Comparison of ENCODE assay signal across 9 mouse cellular contexts in the genomic region with DNA sequence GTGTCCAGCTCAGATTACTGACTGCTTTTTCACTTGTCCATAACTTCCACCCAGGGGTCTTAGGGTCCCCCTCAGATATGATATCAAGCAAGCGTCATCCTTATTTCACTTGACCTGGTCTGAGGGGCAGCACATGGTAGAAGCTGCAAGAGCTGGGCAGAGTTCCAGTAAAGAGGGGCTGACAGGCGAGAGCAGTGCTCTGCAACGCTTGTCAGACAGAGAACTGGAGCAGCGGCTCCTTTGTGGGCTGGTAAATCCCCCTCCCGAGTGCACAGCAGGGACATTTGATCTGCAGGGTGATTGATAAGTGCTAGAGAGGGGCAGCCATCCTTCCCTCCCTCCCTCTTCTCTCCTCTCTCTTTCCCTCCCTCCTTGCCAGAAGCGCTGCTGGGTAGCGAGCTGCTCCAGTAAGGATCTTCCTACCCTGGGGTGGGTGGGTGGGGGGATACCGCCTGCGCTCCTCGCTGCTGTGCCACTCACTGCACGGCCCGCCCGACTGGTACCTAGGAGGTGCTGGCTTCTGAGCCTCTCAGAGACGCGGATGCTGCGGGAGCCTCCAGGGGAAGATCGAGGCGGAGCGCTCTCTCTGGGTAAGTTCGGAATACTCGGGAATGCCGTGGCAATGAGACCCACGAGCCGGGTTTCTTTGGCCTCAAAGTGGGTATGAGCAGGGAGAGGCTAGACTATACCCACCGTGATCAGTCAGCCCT. TPM values are rescaled to one million over a fixed set of nuclear protein-coding genes. Genes with fewer than 3 reads are reported as not detected.
DNase-seq lines count a peak whose midpoint lies in the region; ATAC-seq and TF ChIP-seq lines count a peak whose summit lies in the region.
"Had no signal": no experiment of that assay in that cellular context is flagged by ENCODE, and none has a peak within 500 bp of the region (broad histone marks: within the 10 kb centered on the region; RNA-seq: fewer than 3 reads in every experiment).

A gene (plus strand): TSS at position 408 of the 710 bp plus-strand sequence.

- H3K36me3 ChIP-seq in forebrain, postnatal 0 days (ENCODE audit: insufficient read depth), result no peaks in the 10 kb centered on the region
- H3K36me3 ChIP-seq: liver, embryonic 13.5 days had no signal

- DNase-seq in brain, adult 2 months (ENCODE audit: low read depth, low spot score), result peak; percentile 76
- peak; percentile 51 to 69 for DNase-seq in cerebellum, adult 2 months
- DNase-seq in forebrain, postnatal 0 days, result peak; percentile 69
- peak in 1 of 2 experiments; percentile 43 for DNase-seq in left cerebral cortex, postnatal 14 days (ENCODE audit: low spot score in 2 of 2)
- DNase-seq in right cerebral cortex, adult 18-20 months, result peak; percentile 41
- DNase-seq in urinary bladder, adult 2 months (ENCODE audit: low spot score), result no peak
- no peak for DNase-seq in heart, adult 9 months (ENCODE audit: low spot score in 2 of 2)
- DNase-seq: liver, embryonic 13.5 days had no signal

- no peaks in the 10 kb centered on the region for H3K9me3 ChIP-seq in forebrain, postnatal 0 days (ENCODE audit: low read length)
- H3K9me3 ChIP-seq: liver, embryonic 13.5 days had no signal

- intact Hi-C loops in left cerebral cortex, postnatal 14 days (cut with DNase I), result no loop called here

- H3K27ac ChIP-seq in cerebellum, adult 2 months (ENCODE audit: insufficient read depth, low read length), result peak within 1 kb of the TSS; percentile 81
- H3K27ac ChIP-seq in forebrain, postnatal 0 days (ENCODE audit: low read depth, low read length), result no peak within 1 kb of the TSS; the same call in 1 of the 2 replicates
- H3K27ac ChIP-seq: liver, embryonic 13.5 days had no signal

- no peak for TF ChIP-seq CTCF in cerebellum, adult 2 months (IDR thresholded peaks at IDR 0.05; ENCODE audit: borderline replicate concordance, insufficient read depth, low read depth, low read length)
- TF ChIP-seq CTCF in forebrain, postnatal 0 days (IDR thresholded peaks at IDR 0.05; ENCODE audit: low read depth), result no peak

- ATAC-seq in forebrain, postnatal 0 days, result peak; percentile 83
- no peak for ATAC-seq in inflammation-experienced regulatory T-cells, adult 6 months

- WGBS in cerebellum, adult 2 months, result 8% methylated on average over 24 of the region's 25 CpGs
- 25% methylated on average over 25 of the region's 25 CpGs for WGBS in forebrain, postnatal 0 days

- TF ChIP-seq POLR2A in cerebellum, adult 2 months (IDR thresholded peaks at IDR 0.05; ENCODE audit: borderline replicate concordance, insufficient read depth, low read length), result no peak

- peak within 1 kb of the TSS; percentile 69 for H3K4me3 ChIP-seq in cerebellum, adult 2 months (replicated peaks; ENCODE audit: insufficient read depth, low read depth, low read length)
- H3K4me3 ChIP-seq in forebrain, postnatal 0 days (ENCODE audit: low read depth, low read length), result peak within 1 kb of the TSS; percentile 45
- H3K4me3 ChIP-seq: liver, embryonic 13.5 days had no signal

- H3K27me3 ChIP-seq in cerebellum, adult 2 months (ENCODE audit: control insufficient read depth, insufficient read depth, low read length), result no peaks in the 10 kb centered on the region
- H3K27me3 ChIP-seq in forebrain, postnatal 0 days (ENCODE audit: insufficient read depth, low read length), result no peaks in the 10 kb centered on the region

- peak within 1 kb of the TSS; percentile 55 for H3K4me2 ChIP-seq in forebrain, postnatal 0 days (ENCODE audit: low read depth)
- H3K4me2 ChIP-seq: liver, embryonic 13.5 days had no signal

- H3K9ac ChIP-seq in forebrain, postnatal 0 days, result peak within 1 kb of the TSS; percentile 48
- H3K9ac ChIP-seq: liver, embryonic 13.5 days had no signal

- no peaks in the 10 kb centered on the region; the same call in 1 of the 2 replicates for H3K4me1 ChIP-seq in cerebellum, adult 2 months (ENCODE audit: control insufficient read depth, insufficient read depth, low read length)
- H3K4me1 ChIP-seq in forebrain, postnatal 0 days (ENCODE audit: insufficient read depth), result no peaks in the 10 kb centered on the region
- H3K4me1 ChIP-seq: liver, embryonic 13.5 days had no signal

RNA-seq across cellular contexts. Expression of the gene that starts here (rescaled TPM):
- polyA plus RNA-seq in cerebellum, adult 2 months (2012; rRNA removed), result 9.5 and 10.0 TPM in 2 replicates
- 18.5 and 21.0 TPM in 2 replicates for total RNA-seq in forebrain, postnatal 0 days (2014; rRNA removed)
- polyA plus RNA-seq in forebrain, postnatal 0 days (2015; fragmentation: Nextera tagmentation; extraction: Ambion mirVana), result 5.7 and 8.7 TPM in 2 replicates
- total RNA-seq in left cerebral cortex, postnatal 14 days (2021), result 10 to 100 TPM; 31.3 to 34.3 TPM
- not detected for polyA plus RNA-seq in inflammation-experienced regulatory T-cells, adult 6 months (2017; shearing (Covaris generic))
- 0.10 and 0.21 TPM in 2 replicates for polyA plus RNA-seq in urinary bladder, adult 2 months (2012; rRNA removed)

Comparison
In these comparisons a context has a peak if more than half of its experiments do, and no peak if none do; other contexts are left out.
1. DNase-seq: peak in brain, adult 2 months (single experiment), cerebellum, adult 2 months (2 of 2), forebrain, postnatal 0 days (single experiment) and right cerebral cortex, adult 18-20 months (single experiment); none in urinary bladder, adult 2 months (single experiment) and heart, adult 9 months (0 of 2).